Mouse (Mus musculus): ENCODE measurements around the gene Teddm2.
"Not testable (repeated sequence)": the region's sequence is repeated elsewhere in the genome, so short reads cannot be mapped to it uniquely, and the experiment has no call there.

Gene Teddm2

DNA sequence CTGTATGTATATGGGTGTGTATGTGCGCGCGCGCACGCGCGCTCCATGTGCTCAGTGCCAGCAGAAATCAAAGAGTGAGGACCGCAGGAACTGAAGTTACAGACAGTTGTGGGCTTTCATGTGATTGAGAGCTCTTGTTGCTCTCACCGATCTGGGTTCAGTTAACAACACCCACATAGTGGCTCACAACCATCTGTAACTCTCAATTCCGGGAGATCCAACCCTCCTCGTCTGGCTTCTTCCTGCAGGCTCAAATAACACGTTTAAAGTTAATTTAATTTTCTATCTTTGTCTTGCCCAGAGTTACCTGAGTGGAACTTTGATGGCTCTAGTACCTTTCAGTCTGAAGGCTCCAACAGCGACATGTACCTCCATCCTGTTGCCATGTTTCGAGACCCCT lies 4.2 kb upstream of the Teddm2 start:
- DNase-seq (ENCODE audit: low read depth), result no peak

DNA sequence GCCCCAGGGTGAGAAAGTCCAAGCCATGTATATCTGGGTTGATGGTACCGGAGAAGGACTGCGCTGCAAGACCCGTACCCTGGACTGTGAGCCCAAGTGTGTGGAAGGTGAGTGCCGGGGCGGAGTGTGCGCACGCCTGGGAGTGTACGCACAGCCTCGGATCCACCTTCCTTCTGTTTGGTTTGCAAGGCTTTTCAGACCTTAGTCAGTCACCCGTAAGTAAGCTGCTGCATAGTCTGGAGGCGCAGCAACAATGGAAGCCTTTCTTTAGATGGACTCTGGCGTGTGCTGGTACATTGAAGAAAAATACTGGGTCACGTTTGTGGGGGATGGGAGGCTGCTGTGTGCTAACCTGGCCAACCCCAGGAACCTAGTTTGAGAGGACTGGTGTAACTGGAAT lies 3.0 kb upstream of the Teddm2 start:
- no peak for DNase-seq (ENCODE audit: low read depth)

DNA sequence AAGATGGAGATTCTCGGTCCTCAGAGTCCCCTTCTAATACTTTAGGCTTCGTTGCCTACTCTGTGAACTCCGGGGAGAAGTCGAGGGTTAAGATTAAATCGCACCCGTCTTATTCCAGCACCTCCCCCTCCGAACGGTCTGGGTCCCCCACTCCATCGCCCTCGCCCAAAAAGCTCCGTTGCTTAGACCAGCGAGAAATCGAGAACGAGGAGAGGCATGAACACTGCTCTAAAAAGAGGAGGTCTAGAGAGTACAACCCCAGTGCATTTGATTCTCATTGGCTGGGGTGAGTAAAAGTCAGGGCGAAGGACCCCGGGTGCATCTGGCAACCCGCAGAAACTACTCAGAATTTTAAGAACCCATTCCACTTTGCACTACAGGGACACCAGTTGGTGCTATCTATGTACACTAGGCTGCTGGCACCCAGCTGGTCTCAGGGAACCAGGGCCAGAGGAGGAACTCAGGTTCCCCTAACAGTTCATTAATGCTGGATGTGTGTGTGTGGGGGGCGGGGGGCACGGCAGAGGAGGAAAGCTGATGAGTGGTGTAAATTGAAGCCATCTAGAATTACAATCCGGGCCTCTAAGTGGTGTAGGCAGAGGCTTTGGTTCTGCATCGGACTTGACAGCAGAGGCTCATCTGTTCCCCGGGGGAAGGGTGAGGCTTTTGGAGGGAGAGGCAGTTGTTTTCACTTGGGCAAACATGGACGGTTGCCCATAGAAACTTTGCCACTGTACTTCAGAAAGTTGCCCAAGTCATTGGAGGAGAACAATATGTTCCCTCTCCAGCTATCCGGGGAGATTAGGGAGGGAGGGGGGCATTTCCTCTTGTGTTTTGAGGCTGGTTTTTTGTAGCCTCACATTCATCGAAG lies 1.1 kb upstream of the Teddm2 start:
- peak; percentile 63 for DNase-seq (ENCODE audit: low read depth)

DNA sequence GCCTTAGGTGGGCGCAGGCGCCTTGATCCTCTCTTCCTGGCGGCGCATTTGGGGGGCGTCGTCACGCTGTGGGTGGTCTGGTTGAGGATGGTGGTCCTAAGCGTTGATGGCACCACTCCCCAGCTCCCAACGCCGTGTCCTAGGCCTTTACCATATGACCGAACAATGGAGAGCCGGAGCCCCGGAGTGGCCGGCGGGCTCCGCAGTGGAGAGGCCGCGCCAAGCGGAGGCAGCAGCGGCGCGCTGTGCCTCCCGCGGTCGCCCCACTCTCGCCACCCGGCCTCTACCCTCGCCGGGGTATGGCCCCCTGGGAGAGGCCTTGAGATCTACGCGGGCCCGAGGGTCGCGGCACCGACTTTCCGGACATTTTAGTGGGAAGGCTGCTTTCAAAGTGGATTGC lies 353 bp upstream of the Teddm2 start:
- peak; percentile 66 for DNase-seq (ENCODE audit: low read depth)

DNA sequence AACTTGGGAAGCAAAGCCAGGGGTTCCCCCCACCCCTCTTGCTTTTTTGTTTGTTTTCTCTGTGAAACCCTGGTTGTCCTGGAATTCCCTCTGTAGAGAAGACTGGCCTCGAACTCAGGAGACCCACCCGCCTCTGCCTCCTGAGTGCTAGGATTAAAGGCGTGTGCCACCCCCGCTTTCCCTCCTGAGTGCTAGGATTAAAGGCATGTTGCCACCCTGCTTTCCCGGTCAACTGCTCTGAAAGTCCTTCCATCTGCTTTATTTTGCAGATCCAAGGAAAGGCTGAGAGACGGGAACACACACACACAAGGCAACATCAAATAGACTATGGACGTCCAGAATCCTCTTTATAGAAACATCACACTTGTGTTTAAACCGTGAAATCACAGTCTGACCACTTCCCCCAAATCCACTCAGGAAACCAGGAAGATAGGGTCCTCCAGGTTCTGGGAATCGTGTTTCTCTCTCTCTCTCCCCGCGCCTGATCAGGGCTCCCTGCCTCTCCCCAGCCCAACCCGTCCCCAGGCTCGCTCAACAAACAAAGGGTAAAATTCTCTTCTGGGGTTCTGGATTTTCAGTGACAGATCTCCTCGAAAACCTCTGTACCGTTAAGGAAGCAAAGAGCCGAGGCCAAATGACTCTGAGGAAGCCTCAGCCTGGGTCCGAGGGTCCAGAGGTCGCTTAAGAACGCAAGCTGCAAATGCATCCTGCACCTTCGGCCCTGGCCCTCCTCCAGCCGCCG lies 868 bp downstream of the Teddm2 start:
- no peak for DNase-seq (ENCODE audit: low read depth)

DNA sequence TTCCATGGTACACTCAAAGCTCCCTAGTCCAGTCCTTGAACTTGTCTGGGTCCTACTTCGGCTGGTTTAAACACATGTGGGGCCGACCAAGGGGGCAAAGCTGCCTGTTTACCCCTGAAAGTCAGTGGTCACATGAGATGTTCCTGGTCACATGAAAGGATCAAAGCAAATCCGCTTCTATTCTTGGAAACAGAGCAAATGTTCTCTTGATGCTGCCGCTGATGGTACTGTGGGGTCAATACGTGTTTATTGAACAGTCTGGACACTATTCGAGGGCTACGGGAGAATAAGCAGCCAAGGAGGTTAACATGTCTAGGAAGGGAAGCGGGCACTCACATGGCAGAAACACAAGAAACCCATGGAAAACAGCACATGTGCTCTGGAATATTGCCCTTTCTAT lies 2.8 kb downstream of the Teddm2 start:
- DNase-seq (ENCODE audit: low read depth), result no peak

DNA sequence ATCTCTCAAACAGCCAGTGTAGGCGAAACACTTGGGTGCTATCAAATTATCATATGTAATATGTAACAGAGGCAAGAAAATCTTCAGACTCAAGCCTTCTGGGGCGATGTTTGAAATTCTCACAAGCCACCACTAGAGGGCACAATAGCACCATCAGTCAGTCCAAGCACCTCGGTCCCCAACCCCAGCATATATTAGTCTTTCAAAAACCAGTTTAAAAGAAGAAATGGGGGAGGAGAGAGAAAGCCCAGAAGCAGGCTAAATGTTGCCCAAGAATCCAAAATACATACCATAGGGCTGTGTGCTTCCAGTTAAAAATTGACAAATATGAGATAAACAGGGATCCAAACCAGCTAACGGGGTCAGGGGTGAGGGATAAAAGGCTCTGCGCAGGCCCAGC lies 5.0 kb downstream of the Teddm2 start:
- peak; percentile 91 for DNase-seq (ENCODE audit: low read depth)

DNA sequence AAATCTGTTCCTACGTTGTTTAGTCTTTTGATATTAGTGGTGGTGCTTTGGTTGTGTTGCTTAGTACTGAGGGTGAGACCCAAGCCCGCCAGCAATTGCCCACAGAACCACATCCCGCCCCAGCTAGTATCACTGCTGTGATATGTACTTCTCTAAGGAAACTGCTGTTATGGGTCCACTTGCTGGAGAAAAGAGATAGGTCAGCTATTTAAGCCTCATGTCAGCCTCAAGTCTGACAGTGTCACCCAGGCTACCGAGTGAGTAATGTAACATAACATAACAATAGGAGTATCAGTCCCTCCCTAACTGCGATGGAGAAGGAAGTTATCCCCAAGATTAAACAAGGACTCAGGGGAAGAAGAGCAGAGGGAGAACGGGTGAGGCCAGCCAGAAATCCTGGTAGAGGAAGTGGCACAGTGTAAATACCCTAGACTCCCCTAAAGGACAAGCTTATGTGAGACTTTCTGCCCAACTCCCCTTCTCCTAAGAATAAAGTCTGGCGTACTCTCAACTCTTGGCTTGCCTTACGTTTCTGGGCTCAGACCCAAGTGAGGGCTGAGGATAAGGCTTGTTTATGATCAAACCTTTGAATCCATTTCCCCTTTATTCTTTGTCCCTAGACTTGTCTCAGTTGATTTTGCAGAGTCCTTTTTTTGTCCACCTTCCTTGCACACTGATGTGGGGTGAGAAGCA lies 5.7 kb downstream of the Teddm2 start:
- DNase-seq (ENCODE audit: low read depth), result peak; percentile 6

DNA sequence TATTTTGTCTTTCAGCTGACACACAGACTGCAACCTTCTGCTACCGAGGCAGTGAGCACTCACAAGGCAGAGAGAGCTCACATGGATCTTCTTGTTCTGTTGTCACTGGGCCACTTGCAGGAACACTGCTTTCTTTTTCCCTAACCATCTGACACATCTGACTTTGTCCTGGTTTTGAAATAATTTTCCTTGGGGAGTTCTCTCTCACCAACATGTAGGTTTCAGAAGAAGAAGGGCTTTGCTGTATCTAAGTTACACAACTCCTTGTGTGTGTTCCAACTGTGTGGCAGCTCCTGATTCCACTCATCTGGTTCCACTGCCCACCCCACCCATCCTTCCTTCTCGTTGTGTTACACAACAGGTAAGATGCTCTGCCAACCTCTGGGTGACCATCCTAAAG lies 6.3 kb downstream of the Teddm2 start:
- no peak for DNase-seq (ENCODE audit: low read depth)

DNA sequence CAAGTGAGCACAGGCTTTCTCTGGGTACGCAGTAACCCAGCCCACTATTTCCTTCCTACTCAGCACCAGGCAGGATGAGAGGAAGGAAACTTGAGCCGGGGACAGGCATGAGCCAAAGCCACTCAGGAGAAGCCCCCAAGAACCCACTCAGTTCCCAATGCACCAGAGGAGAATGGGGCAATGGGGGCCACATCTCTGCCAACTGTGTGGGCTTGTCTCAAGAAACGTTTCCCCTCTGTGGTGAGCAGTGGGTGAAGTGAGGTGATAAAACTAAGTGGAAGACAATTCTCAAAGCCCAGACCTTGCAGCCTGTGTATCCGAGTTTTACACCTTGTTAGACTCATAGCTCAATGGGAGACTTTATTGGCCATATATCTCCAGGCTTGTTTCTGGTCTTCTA lies 8.6 kb downstream of the Teddm2 start, which contains the start of gene Teddm1a:
TSS of gene Teddm1a (plus strand) at position 301 of the 400 bp plus-strand sequence.
- no peak for DNase-seq (ENCODE audit: low read depth)

DNA sequence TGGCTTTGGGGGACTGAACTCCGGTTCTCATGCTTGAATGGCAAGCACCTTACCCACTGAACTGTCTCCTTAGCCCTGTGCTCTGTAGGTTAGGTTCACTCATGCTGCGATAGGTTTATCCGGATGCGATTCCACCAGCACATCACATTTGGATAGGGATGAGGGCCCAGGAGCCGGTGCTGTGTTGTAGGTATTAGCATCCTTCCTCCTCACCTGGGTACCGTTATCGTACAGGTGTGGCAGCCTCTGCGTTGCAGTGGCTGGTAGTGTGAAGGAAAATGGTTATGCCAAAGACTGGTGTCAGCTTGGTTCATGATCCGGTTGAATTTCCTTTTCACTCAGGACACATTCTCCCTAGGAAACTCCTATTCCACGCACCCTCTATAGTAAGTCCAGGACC lies 9.9 kb downstream of the Teddm2 start:
- DNase-seq (ENCODE audit: low read depth), result no peak

DNA sequence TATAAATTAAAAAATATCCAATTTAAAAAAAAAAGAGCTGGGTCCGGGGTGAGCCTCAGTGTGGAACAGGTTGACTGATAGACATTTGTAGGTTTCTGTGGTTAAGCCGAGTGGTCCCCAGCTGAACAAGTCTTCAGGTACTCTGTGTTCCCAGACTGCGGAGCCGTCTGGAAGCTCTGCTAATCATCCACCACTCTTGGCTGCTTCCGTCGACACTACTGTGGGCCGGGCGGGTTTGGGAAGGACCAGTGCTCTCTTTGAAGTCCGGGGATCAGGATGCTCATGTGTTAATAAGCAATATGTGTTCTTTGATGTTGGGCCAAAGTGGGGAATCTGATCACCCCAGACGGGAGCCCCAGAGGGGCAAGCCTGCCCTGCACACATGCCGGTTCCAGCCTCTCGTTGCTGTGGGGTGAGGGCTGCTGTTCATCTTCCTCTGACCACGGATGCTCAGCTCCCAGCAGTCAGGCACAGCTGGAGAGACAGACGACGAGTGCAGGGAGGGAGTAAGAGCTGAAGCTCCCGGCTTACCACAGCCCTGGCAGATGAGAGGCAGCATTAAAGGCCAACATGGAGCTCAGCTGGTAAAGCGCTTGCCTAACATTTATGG lies 13.9 kb downstream of the Teddm2 start:
- no peak for DNase-seq (ENCODE audit: low read depth)

DNA sequence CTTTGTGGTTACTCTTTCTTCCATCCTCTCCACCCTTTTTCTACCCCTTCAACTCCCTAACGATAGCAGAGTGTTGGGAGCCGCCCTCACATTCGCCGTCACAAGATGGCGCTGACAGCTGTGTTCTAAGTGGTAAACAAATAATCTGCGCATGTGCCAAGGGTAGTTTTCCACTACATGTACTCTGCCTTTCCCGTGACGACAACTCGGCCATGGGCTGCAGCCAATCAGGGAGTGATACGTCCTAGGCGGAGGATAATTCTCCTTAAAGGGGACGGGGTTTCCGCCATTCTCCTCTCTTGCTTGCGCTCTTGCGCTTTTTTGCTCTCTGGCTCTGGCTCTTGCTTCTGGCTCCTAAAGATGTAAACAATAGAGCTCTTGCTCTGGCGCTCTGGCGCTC lies 19.6 kb downstream of the Teddm2 start:
- DNase-seq (ENCODE audit: low read depth), result not testable (repeated sequence)

DNA sequence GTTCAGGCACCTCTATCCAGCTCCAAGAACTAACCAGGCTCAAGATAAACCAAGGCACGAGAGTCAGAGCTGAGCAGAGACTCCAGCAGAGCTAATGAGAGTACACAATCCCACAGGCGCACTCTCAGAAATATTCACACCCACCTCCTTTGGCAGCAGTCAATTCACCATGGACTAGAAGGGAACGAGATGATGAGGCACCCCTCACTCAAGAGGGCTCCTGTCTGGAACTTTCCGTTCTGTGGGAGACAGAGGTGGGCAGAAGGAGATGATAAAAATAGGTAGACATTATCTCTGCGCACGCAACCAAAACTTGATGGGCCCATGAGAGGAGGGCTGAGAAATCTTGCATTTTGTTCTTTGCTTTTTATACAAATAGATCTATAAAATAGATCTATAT lies 26.0 kb downstream of the Teddm2 start, which contains the start of gene Teddm1b:
TSS of gene Teddm1b (plus strand) at position 301 of the 400 bp plus-strand sequence.
- DNase-seq (ENCODE audit: low read depth), result no peak

DNA sequence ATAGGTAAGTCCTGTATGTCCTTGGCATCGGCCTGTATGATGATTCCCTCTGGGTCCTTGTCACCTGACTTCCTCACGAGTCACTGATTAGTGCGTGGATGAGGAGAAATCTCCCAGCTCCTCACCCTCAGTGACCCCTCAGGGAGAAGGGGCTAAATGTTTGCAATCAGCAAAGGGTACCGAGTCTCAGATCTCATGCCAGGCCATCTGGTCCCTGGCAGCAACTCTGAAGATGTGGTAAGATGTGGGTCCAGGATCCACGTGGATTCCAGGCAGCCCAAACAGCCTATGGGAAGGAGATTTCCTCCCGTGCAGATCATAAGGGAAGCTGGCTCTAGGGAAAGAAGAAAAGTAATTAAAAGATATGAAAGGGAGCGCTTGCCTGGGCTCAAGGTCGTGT lies 44.1 kb downstream of the Teddm2 start:
- no peak for DNase-seq (ENCODE audit: low read depth)

DNA sequence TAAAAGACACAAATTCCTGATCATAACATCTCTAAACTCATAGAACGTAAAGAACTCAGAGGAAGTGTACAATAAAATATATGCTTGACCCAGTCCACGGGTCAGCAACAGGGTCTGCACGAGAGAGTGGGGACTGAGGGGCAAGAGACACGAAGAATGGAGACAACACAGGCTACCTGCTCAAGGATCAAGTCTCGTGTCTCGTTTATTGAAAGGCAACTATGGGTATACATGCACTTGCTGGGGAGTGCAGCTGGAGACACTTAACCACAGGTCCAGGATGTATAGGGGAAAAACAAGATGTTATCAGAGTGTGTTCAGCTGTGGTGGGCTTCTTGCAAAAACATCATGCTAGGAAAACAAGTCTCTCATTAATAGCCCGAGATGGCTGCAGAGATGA lies 47.3 kb downstream of the Teddm2 start:
- not testable (repeated sequence) for DNase-seq (ENCODE audit: low read depth)

DNA sequence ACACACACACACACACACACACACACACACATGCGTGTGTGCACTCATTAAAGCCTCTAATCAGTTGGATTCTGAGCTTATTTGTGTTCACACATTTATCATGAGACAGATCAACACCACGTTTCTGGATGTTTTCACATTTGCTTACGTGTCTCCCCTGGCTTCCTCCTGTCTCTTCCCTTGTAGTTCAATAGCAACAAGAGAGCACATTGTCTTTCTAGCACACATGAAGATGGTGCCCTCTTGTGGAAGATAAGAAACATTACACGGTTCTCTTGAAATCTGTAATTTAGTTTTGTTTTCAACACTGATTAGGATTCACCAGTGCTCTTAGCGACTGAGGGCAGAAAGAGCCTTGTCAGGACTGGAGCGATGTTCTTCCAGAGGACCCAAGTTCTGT lies 53.2 kb downstream of the Teddm2 start:
- peak; percentile 45 for DNase-seq (ENCODE audit: low read depth)

DNA sequence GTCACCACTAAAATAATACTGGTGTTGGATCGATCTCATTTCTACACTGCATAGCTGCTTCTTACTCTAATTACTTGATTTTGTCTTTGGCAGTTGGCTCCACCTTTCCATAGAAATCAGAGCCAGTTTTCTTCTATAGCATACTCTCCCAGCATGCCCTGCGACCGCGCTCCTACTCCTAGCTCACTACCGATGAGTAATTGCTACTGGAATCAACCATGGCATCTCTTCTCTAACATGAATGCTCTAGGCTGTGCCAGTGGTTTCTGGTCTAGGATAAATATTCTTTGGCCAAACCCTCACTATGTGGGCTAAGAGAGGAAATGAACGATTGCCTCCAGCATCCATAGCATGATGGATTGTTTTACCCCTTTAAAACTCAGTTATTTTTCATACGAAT lies 53.6 kb downstream of the Teddm2 start:
- DNase-seq (ENCODE audit: low read depth), result peak; percentile 45

DNA sequence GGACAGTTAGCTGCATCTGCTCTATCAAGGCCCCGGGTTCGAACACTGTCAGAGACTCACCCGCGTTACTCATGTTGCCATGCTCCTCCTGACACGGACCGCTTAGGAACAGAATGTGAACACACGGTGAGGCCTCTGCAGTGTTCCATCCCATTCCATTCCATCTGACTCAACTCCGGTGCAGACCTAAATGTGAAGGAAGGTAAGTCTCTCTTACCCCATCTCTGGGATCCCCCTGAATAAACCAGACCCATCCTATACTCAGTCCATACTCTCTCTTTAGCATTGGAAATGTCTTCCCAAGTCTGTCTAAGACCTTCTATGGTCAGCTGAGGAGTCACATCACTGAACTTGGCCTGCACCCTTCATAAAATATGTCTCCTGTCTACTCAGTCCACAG lies 56.0 kb downstream of the Teddm2 start, which contains the start of gene Rgsl1:
TSS of gene Rgsl1 (minus strand) at position 101 of the 400 bp plus-strand sequence.
- no peak for DNase-seq (ENCODE audit: low read depth)

DNA sequence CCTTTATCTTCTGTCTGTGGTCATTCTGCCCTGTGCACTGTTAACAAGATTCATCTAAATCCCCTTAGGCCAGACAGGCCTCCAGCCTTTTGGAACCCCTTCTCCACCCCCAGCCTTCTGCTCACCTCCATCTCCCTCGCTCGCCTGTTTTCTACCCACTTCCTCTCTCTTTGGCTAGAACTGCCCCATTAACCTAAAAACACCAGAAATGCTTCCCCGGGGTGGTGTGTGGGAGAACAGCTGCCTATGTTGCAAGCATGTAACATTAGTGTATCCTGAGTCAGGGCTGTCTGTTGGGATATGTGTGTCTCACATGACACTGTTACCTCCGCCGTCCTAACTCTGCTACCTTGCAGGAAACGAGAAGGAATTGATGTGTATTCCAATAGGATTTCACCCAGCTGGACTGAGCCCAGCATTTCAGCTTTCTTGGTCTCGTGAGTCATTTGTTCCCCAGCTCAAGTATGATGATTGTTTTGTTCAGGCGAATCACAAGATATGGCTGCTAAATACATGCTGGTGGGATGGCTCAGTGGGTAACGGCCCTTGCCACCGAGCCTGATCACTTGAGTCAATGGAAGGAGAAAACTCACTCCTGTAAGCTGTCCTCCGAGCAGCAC lies 57.8 kb downstream of the Teddm2 start:
- peak; percentile 97 for DNase-seq (ENCODE audit: low read depth)

DNA sequence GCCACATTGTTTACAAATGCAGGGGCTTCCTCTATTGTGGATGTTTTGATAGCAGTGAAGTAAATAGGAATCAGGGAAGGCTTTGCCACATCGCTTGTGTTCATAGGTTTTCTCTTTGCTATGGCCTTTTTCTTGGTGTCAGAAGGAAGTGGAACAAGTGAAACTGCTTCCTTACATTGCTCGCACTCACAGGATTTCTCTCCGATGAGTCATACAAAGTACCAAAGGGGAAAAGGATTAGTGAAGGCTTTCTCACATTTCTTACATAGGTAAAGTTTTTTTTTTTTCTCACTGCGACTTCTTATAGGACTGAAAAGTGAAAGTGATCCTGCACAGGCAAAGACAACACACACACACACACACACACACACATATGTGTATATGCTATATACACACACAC lies 64.0 kb downstream of the Teddm2 start:
- DNase-seq (ENCODE audit: low read depth), result peak; percentile 63

DNA sequence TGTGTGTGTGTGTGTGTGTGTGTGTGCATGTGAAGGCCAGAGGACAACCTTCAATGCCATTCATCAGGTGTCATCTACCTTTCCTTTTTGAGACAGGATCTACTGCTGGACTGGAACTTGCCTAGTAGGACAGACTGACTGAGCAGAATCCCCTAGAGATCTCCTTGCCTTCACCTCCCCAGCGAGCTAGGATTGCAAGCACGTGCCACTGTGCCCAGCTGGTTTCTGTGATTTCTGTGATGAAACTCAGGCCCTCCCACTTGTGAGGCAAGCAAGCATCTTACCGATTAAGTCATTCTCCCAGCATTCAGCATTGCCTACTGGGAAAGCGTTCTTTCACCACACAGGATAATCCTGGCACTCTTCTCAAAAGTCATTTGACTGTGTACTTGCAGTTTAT lies 69.3 kb downstream of the Teddm2 start:
- DNase-seq (ENCODE audit: low read depth), result peak; percentile 40
